Mouse (Mus musculus) MEL (cell line): ENCODE measurements at regions not wholly inside any gene's neighbourhood (a gene's known extent, or its start where the extent isn't known, plus 50 kb on each side); places are given as distances from the start of the nearest gene placed in this dataset.

Source experiments
- DNase-seq: peaks from one replicate; pipeline ENCODE4 v3.0.0; 2011; ENCODE audit warnings: low read depth, low spot score
- H3K27ac ChIP-seq: 2 replicates; pipeline ENCODE4 v1.5.1; 2012; ENCODE audit warnings: low read depth, mild to moderate bottlenecking, control low read depth, low read length, moderate library complexity; ENCODE audit not compliant: control insufficient read depth
- H3K27me3 ChIP-seq, 2 experiments: fragments of 150-350 bp in 1 of 2; sonication (generic) in 1 of 2; 2 replicates each; pipeline ENCODE4 v1.6.1; 2012; ENCODE audit warnings: low read length in 2 of 2, mild to moderate bottlenecking in 2 of 2, improper control_type of control experiment in 1 of 2, moderate library complexity in 1 of 2; ENCODE audit not compliant: insufficient read depth in 2 of 2, control insufficient read depth in 1 of 2
- H3K36me3 ChIP-seq, 2 experiments: 2 replicates each; pipeline ENCODE4 v1.6.1; 2012 to 2014; ENCODE audit warnings: low read length in 2 of 2, improper control_type of control experiment in 1 of 2, inconsistent platforms in 1 of 2, mild to moderate bottlenecking in 1 of 2; ENCODE audit not compliant: insufficient read depth in 2 of 2, control insufficient read depth in 1 of 2
- H3K4me1 ChIP-seq, 2 experiments: fragments of 150-350 bp in 1 of 2; sonication (generic) in 1 of 2; 2 replicates each; pipeline ENCODE4 v1.6.1; 2012; ENCODE audit warnings: low read length in 2 of 2, improper control_type of control experiment in 1 of 2, mild to moderate bottlenecking in 1 of 2; ENCODE audit not compliant: insufficient read depth in 2 of 2, control insufficient read depth in 1 of 2
- H3K4me3 ChIP-seq, 2 experiments: fragments of 150-350 bp in 1 of 2; sonication (generic) in 1 of 2; 2 replicates each; pipeline ENCODE4 v1.5.1; 2012; ENCODE audit warnings: low read depth in 2 of 2, low read length in 2 of 2, mild to moderate bottlenecking in 2 of 2, moderate library complexity in 2 of 2, control low read depth in 1 of 2, improper control_type of control experiment in 1 of 2; ENCODE audit not compliant: control insufficient read depth in 1 of 2, insufficient read depth in 1 of 2
- H3K79me2 ChIP-seq: 2 replicates; pipeline ENCODE4 v1.6.1; 2012; ENCODE audit warnings: mild to moderate bottlenecking, low read length, moderate library complexity; ENCODE audit not compliant: control insufficient read depth, poor library complexity, insufficient read depth
- H3K9ac ChIP-seq: 2 replicates; pipeline ENCODE4 v1.6.1; 2012; ENCODE audit warnings: low read depth, mild to moderate bottlenecking, control low read depth, low read length, moderate library complexity; ENCODE audit not compliant: control insufficient read depth, poor library complexity, severe bottlenecking
- H3K9me3 ChIP-seq: fragments of 150-350 bp; sonication (generic); replicated peaks from 2 replicates; pipeline ENCODE4 v1.6.1; 2012; ENCODE audit warnings: mild to moderate bottlenecking, low read length, improper control_type of control experiment, moderate library complexity; ENCODE audit not compliant: insufficient read depth
- CHD2 ChIP-seq: IDR thresholded peaks from 2 replicates; pipeline ENCODE4 v1.6.1; 2011; ENCODE audit warnings: low read length, improper control_type of control experiment
- CTCF ChIP-seq, 3 experiments: IDR thresholded peaks in 2 of 3; conservative IDR thresholded peaks in 1 of 3; 2 replicates each; pipeline ENCODE4 v1.5.1; 2011 to 2012; ENCODE audit warnings: low read length in 3 of 3, low read depth in 2 of 3, mild to moderate bottlenecking in 2 of 3, improper control_type of control experiment in 1 of 3, inconsistent platforms in 1 of 3, mixed read lengths in 1 of 3, moderate library complexity in 1 of 3; ENCODE audit not compliant: control insufficient read depth in 1 of 3, insufficient read depth in 1 of 3, poor library complexity in 1 of 3, severe bottlenecking in 1 of 3
- EP300 ChIP-seq, 2 experiments: IDR thresholded peaks; 2 replicates each; pipeline ENCODE4 v1.6.1; 2011; ENCODE audit warnings: improper control_type of control experiment in 2 of 2, low read length in 2 of 2, low read depth in 1 of 2, mild to moderate bottlenecking in 1 of 2
- ETS1 ChIP-seq: IDR thresholded peaks from 2 replicates; pipeline ENCODE4 v1.6.1; 2012; ENCODE audit warnings: low read depth, mild to moderate bottlenecking, inconsistent platforms, low read length, improper control_type of control experiment, moderate library complexity
- GABPA ChIP-seq: IDR thresholded peaks from 2 replicates; pipeline ENCODE4 v1.6.1; 2012; ENCODE audit warnings: low read depth, mild to moderate bottlenecking, inconsistent platforms, low read length, improper control_type of control experiment, moderate library complexity
- HCFC1 ChIP-seq: IDR thresholded peaks from 2 replicates; pipeline ENCODE4 v1.6.1; 2012; ENCODE audit warnings: low read depth, mild to moderate bottlenecking, inconsistent platforms, low read length, improper control_type of control experiment, moderate library complexity
- JUND ChIP-seq: IDR thresholded peaks from 2 replicates; pipeline ENCODE4 v1.6.1; 2011; ENCODE audit warnings: low read depth, mild to moderate bottlenecking, improper control_type of control experiment, low read length
- KAT2A ChIP-seq: conservative IDR thresholded peaks from 2 replicates; pipeline ENCODE4 v1.6.1; 2012; ENCODE audit warnings: low read depth, low read length, improper control_type of control experiment, inconsistent platforms
- MAFK ChIP-seq: IDR thresholded peaks from 2 replicates; pipeline ENCODE4 v1.6.1; 2011; ENCODE audit warnings: low read depth, mild to moderate bottlenecking, low read length, improper control_type of control experiment, borderline replicate concordance
- MAZ ChIP-seq: IDR thresholded peaks from 2 replicates; pipeline ENCODE4 v1.6.1; 2012; ENCODE audit warnings: low read depth, mild to moderate bottlenecking, inconsistent platforms, low read length, improper control_type of control experiment
- MEF2A ChIP-seq: IDR thresholded peaks from 2 replicates; pipeline ENCODE4 v1.6.1; 2014; ENCODE audit warnings: low read depth, mild to moderate bottlenecking, inconsistent platforms, low read length, improper control_type of control experiment; ENCODE audit not compliant: poor library complexity, insufficient replicate concordance, severe bottlenecking; ENCODE audit errors: extremely low read depth
- MXI1 ChIP-seq: IDR thresholded peaks from 2 replicates; pipeline ENCODE4 v1.6.1; 2011; ENCODE audit warnings: mild to moderate bottlenecking, low read depth, low read length, improper control_type of control experiment
- NELFE ChIP-seq: IDR thresholded peaks from 2 replicates; pipeline ENCODE4 v1.6.1; 2011; ENCODE audit warnings: low read depth, low read length, improper control_type of control experiment
- POLR2AphosphoS5 ChIP-seq: IDR thresholded peaks from 2 replicates; pipeline ENCODE4 v1.6.1; 2012; ENCODE audit warnings: low read depth, borderline replicate concordance, mild to moderate bottlenecking, inconsistent platforms, low read length, moderate library complexity, mixed read lengths
- SMC3 ChIP-seq: IDR thresholded peaks from 2 replicates; pipeline ENCODE4 v1.6.1; 2011; ENCODE audit warnings: low read depth, low read length, improper control_type of control experiment
- TBP ChIP-seq: IDR thresholded peaks from 2 replicates; pipeline ENCODE4 v1.8.0; 2011; ENCODE audit warnings: low read depth, low read length, improper control_type of control experiment
- USF1 ChIP-seq: IDR thresholded peaks from 2 replicates; pipeline ENCODE4 v1.6.1; 2014; ENCODE audit warnings: low read depth, mild to moderate bottlenecking, inconsistent platforms, low read length, improper control_type of control experiment, moderate library complexity
- ZMIZ1 ChIP-seq: IDR thresholded peaks from 2 replicates; pipeline ENCODE4 v1.6.1; 2012; ENCODE audit warnings: low read depth, mild to moderate bottlenecking, inconsistent platforms, low read length, improper control_type of control experiment, moderate library complexity
- ZNF384 ChIP-seq: IDR thresholded peaks from 2 replicates; pipeline ENCODE4 v1.6.1; 2012; ENCODE audit warnings: low read depth, mild to moderate bottlenecking, inconsistent platforms, low read length, improper control_type of control experiment

- Histone ChIP-seq H3K27ac (no peak overlapping the region), H3K9me3 (no peaks in the 10 kb centered on the region), H3K4me3 (no peak overlapping the region), H3K79me2 (no peaks in the 10 kb centered on the region), H3K9ac (no peak overlapping the region), H3K36me3 (no peaks in the 10 kb centered on the region), H3K4me1 (no peaks in the 10 kb centered on the region; a peak in 1 of 4 replicates), H3K27me3 (peaks cover 0 to 4% of the 10 kb centered on the region in 2 experiments; a peak in 3 of 4 replicates)
- no peak for DNase-seq
- TF ChIP-seq MAFK = no peak
- TF ChIP-seq ETS1 = no peak
- TF ChIP-seq TBP = no peak
- no peak for TF ChIP-seq MAZ
- TF ChIP-seq POLR2AphosphoS5 = no peak
- no peak for TF ChIP-seq HCFC1
- TF ChIP-seq KAT2A = no peak
- TF ChIP-seq NELFE = no peak
- TF ChIP-seq EP300 (IDR thresholded peaks at IDR 0.05; ENCODE audit: low read depth in 1 of 2, low read length in 2 of 2) = no peak
- TF ChIP-seq ZMIZ1 = no peak
- TF ChIP-seq CHD2 = no peak
- TF ChIP-seq GABPA = no peak
- no peak for TF ChIP-seq CTCF (IDR thresholded peaks at IDR 0.05 in 2 of 3, conservative IDR thresholded peaks at IDR 0.05 in 1 of 3; ENCODE audit: control insufficient read depth in 1 of 3, insufficient read depth in 1 of 3, low read depth in 2 of 3, low read length in 3 of 3, poor library complexity in 1 of 3, severe bottlenecking in 1 of 3)
- TF ChIP-seq ZNF384 = no peak
- no peak for TF ChIP-seq MEF2A
Measured at GRCm38 (mm10) chr16:55495051-55495450, 197.3 kb upstream of the Zpld1 start.

GRCm38 (mm10) chr16:55494162-55494561 is 196.4 kb upstream of the Zpld1 start:
- Histone ChIP-seq H3K79me2 (no peaks in the 10 kb centered on the region), H3K27ac (no peak overlapping the region), H3K4me3 (no peak overlapping the region), H3K9me3 (no peaks in the 10 kb centered on the region), H3K27me3 (peaks cover 0 to 4% of the 10 kb centered on the region in 2 experiments; a peak in 3 of 4 replicates), H3K4me1 (no peaks in the 10 kb centered on the region; a peak in 1 of 4 replicates), H3K36me3 (no peaks in the 10 kb centered on the region), H3K9ac (no peak overlapping the region)
- no peak for DNase-seq
- TF ChIP-seq TBP (no peak), JUND (no peak), ZNF384 (peak; percentile 84), MXI1 (no peak), CHD2 (no peak), USF1 (peak; percentile 66; the same call in 1 of the 2 replicates), SMC3 (no peak)
